In the genomic region with DNA sequence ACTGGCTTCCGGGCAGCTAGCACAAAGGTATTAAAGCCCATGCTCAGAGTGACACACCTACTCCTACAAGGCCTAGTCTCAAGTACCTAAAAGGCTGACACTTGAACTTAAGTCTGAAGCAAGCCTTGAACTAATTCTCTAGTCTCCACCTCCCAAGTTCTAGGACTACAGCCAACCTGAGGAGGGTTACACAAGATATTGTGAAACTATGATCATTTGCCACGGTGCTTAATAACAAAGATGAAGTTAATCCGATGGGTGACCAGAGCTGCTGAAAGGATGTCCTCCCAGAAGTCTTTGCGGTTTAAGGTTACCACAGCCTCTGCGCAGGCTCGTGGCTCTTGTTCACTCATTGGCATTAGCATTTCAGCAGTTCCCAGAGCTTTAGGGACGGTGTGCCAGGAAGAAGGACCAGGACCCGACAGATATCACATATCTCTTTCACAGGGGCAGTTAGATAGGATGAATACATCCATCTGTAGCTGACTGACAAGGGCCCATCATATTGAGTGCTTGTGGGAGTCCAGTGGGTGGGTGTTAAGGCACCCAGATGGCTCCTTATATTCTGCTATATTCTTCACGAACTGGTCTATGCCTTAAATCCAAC, we compare ENCODE assay signal across 16 mouse cellular contexts. TPM values are rescaled to one million over a fixed set of nuclear protein-coding genes. Genes with fewer than 3 reads are reported as not detected.
DNase-seq lines count a peak whose midpoint lies in the region; ATAC-seq and TF ChIP-seq lines count a peak whose summit lies in the region.
"Had no signal": no experiment of that assay in that cellular context is flagged by ENCODE, and none has a peak within 500 bp of the region (broad histone marks: within the 10 kb centered on the region; RNA-seq: fewer than 3 reads in every experiment).

No protein-coding gene starts in this region.

- peaks cover under 1% of the 10 kb centered on the region for H3K36me3 ChIP-seq in liver, embryonic 13.5 days
- H3K36me3 ChIP-seq in hindbrain, embryonic 13.5 days, result no peaks in the 10 kb centered on the region
- H3K36me3 ChIP-seq in heart, adult 2 months (ENCODE audit: control insufficient read depth, insufficient read depth, low read length), result no peaks in the 10 kb centered on the region
- H3K36me3 ChIP-seq: intestine, embryonic 15.5 days; kidney, embryonic 15.5 days; neural tube, embryonic 12.5 days had no signal

- H3K4me3 ChIP-seq in liver, embryonic 13.5 days (replicated peaks), result no peak overlapping the region
- no peak overlapping the region for H3K4me3 ChIP-seq in hindbrain, embryonic 13.5 days
- no peak overlapping the region for H3K4me3 ChIP-seq in heart, adult 2 months
- H3K4me3 ChIP-seq: erythroblast, embryonic 14.5 days; intestine, embryonic 15.5 days; kidney, embryonic 15.5 days; neural tube, embryonic 12.5 days had no signal

- peak overlapping the region; percentile 83 for H3K27ac ChIP-seq in liver, embryonic 13.5 days
- H3K27ac ChIP-seq in hindbrain, embryonic 13.5 days, result no peak overlapping the region
- H3K27ac ChIP-seq in heart, adult 2 months, result no peak overlapping the region
- H3K27ac ChIP-seq: hindbrain, embryonic 14.5 days; intestine, embryonic 15.5 days; kidney, embryonic 15.5 days; neural tube, embryonic 12.5 days had no signal

- H3K9ac ChIP-seq in liver, embryonic 13.5 days, result peak overlapping the region; percentile 52
- H3K9ac ChIP-seq in hindbrain, embryonic 13.5 days, result no peak overlapping the region
- no peak overlapping the region for H3K9ac ChIP-seq in heart, adult 2 months (ENCODE audit: low read depth, low read length)
- H3K9ac ChIP-seq: hindbrain, embryonic 14.5 days; intestine, embryonic 15.5 days; kidney, embryonic 15.5 days; neural tube, embryonic 12.5 days had no signal

- peak overlapping the region; percentile 39 for H3K4me2 ChIP-seq in liver, embryonic 13.5 days
- H3K4me2 ChIP-seq in hindbrain, embryonic 13.5 days, result no peak overlapping the region
- H3K4me2 ChIP-seq: hindbrain, embryonic 14.5 days; intestine, embryonic 15.5 days; kidney, embryonic 15.5 days; neural tube, embryonic 12.5 days had no signal

- intact Hi-C loops in heart, adult 2 months (cut with DNase I), result loop anchor here (2.0 to 5.0 kb wide), 2 partner anchors 137 to 175 kb away; a partner anchor contains a TSS

- ATAC-seq in erythroblast, adult 5-6 weeks (replicated peaks; ENCODE audit: low FRiP score, poor library complexity, severe bottlenecking), result peak; percentile 56
- peak; percentile 85 for ATAC-seq in liver, embryonic 13.5 days (ENCODE audit: low read depth)
- ATAC-seq in hindbrain, embryonic 13.5 days (ENCODE audit: low FRiP score), result no peak
- ATAC-seq: intestine, embryonic 15.5 days had no signal

- peaks cover 60% of the 10 kb centered on the region for H3K4me1 ChIP-seq in liver, embryonic 13.5 days (replicated peaks)
- H3K4me1 ChIP-seq in hindbrain, embryonic 13.5 days (replicated peaks), result peaks cover 15% of the 10 kb centered on the region
- no peaks in the 10 kb centered on the region; the same call in 1 of the 2 replicates for H3K4me1 ChIP-seq in heart, adult 2 months (ENCODE audit: control insufficient read depth, insufficient read depth, low read length)

- TF ChIP-seq POLR2A in heart, adult 2 months (IDR thresholded peaks at IDR 0.05; ENCODE audit: insufficient read depth, low read depth, low read length), result no peak

- no peak for TF ChIP-seq EP300 in heart, adult 2 months (IDR thresholded peaks at IDR 0.05; ENCODE audit: insufficient read depth, low read depth, low read length)

- no peaks in the 10 kb centered on the region; the same call in 1 of the 2 replicates for H3K79me2 ChIP-seq in heart, adult 2 months (replicated peaks; ENCODE audit: control insufficient read depth, insufficient read depth, low read length)

- DNase-seq in spleen, postnatal 36 days (ENCODE audit: low spot score in 2 of 2), result peak; percentile 43 to 64
- no peak for DNase-seq in spleen, adult 18-20 months
- DNase-seq in liver, embryonic 13.5 days, result peak; percentile 78
- DNase-seq in heart, adult 2 months, result no peak
- DNase-seq in kidney, adult 11 months, result no peak
- DNase-seq: cerebellum, postnatal 25 days; right cerebral cortex, postnatal 14 days; thymus, postnatal 14 days had no signal

- no peak for TF ChIP-seq CTCF in heart, adult 2 months (IDR thresholded peaks at IDR 0.05)

- peaks cover 15% of the 10 kb centered on the region for H3K27me3 ChIP-seq in liver, embryonic 13.5 days
- H3K27me3 ChIP-seq in hindbrain, embryonic 13.5 days, result peaks cover 14% of the 10 kb centered on the region
- 0 out of 2 replicates have a peak, but pooled peaks cover 3% of the 10 kb centered on the region for H3K27me3 ChIP-seq in heart, adult 2 months (ENCODE audit: control insufficient read depth, insufficient read depth, low read length)

- H3K9me3 ChIP-seq in liver, embryonic 13.5 days (replicated peaks), result peaks cover 4% of the 10 kb centered on the region; the same call in 1 of the 2 replicates
- no peaks in the 10 kb centered on the region for H3K9me3 ChIP-seq in hindbrain, embryonic 13.5 days
- H3K9me3 ChIP-seq: intestine, embryonic 15.5 days; kidney, embryonic 15.5 days; neural tube, embryonic 12.5 days had no signal

- 39% methylated on average over 9 of the region's 9 CpGs for WGBS in liver, embryonic 13.5 days (ENCODE audit: insufficient replicate concordance)
- WGBS in hindbrain, embryonic 13.5 days, result 88% methylated on average over 9 of the region's 9 CpGs
- 77% methylated on average over 9 of the region's 9 CpGs for WGBS in heart, adult 2 months

RNA-seq across cellular contexts. Expression of a gene that starts 3.6 kb away (rescaled TPM):
- 5.8 and 8.6 TPM in 2 replicates for total RNA-seq in erythroblast, adult 5-6 weeks (2015; ENCODE audit: low replicate concordance)
- total RNA-seq in erythroblast, adult 5-6 weeks (2017; ENCODE audit: low replicate concordance), result 6.0 and 7.1 TPM in 2 replicates
- 16.0 and 20.5 TPM in 2 replicates for polyA plus RNA-seq in liver, embryonic 13.5 days (2015; fragmentation: Nextera tagmentation; extraction: Ambion mirVana)
- polyA plus RNA-seq in hindbrain, embryonic 13.5 days (2015; fragmentation: Nextera tagmentation; extraction: Ambion mirVana), result 27.9 and 28.3 TPM in 2 replicates
- total RNA-seq in heart, adult 2 months (2021), result 10 to 100 TPM; 69.6 to 95.0 TPM
- 247 and 250 TPM in 2 replicates for polyA plus RNA-seq in heart, adult 2 months (2012; rRNA removed)
- total RNA-seq: monocyte, adult 5-6 weeks had no signal

RNA-seq across cellular contexts. Expression of a gene that starts 4.2 kb away (rescaled TPM):
- total RNA-seq in erythroblast, adult 5-6 weeks (2015; ENCODE audit: low replicate concordance), result 449 and 474 TPM in 2 replicates
- total RNA-seq in erythroblast, adult 5-6 weeks (2017; ENCODE audit: low replicate concordance), result 532 and 676 TPM in 2 replicates
- 807 and 835 TPM in 2 replicates for polyA plus RNA-seq in liver, embryonic 13.5 days (2015; fragmentation: Nextera tagmentation; extraction: Ambion mirVana)
- polyA plus RNA-seq in hindbrain, embryonic 13.5 days (2015; fragmentation: Nextera tagmentation; extraction: Ambion mirVana), result 613 and 622 TPM in 2 replicates
- total RNA-seq in heart, adult 2 months (2021), result 100 to 1,000 TPM; 137 to 150 TPM
- 201 and 230 TPM in 2 replicates for polyA plus RNA-seq in heart, adult 2 months (2012; rRNA removed)

RNA-seq across cellular contexts. Expression of a gene that starts 45.4 kb away (rescaled TPM):
- 0.58 and 10.9 TPM in 2 replicates for total RNA-seq in erythroblast, adult 5-6 weeks (2015; ENCODE audit: low replicate concordance)
- total RNA-seq in erythroblast, adult 5-6 weeks (2017; ENCODE audit: low replicate concordance), result 6.5 and 13.5 TPM in 2 replicates
- polyA plus RNA-seq in liver, embryonic 13.5 days (2015; fragmentation: Nextera tagmentation; extraction: Ambion mirVana), result 12.5 and 12.9 TPM in 2 replicates
- polyA plus RNA-seq in hindbrain, embryonic 13.5 days (2015; fragmentation: Nextera tagmentation; extraction: Ambion mirVana), result 38.3 and 41.2 TPM in 2 replicates
- 10 to 100 TPM; 17.8 to 24.5 TPM for total RNA-seq in heart, adult 2 months (2021)
- 24.1 and 29.3 TPM in 2 replicates for polyA plus RNA-seq in heart, adult 2 months (2012; rRNA removed)

Comparison
In these comparisons a context has a peak if more than half of its experiments do, and no peak if none do; other contexts are left out.
1. DNase-seq: peak in spleen, postnatal 36 days (2 of 2) and liver, embryonic 13.5 days (single experiment); none in spleen, adult 18-20 months (0 of 2), heart, adult 2 months (0 of 2) and kidney, adult 11 months (single experiment).